20 mouse cellular contexts compared by ENCODE assay signal in genomic region chr16:96109673-96110072, GRCm38 (mm10).
"Had no signal": no experiment of that assay in that cellular context is flagged by ENCODE, and none has a peak within 500 bp of the region (broad histone marks: within the 10 kb centered on the region; RNA-seq: fewer than 3 reads in every experiment).

No protein-coding gene starts in this region.

- H3K4me1 ChIP-seq: limb, embryonic 10.5 days; liver, embryonic 13.5 days; midbrain, embryonic 12.5 days; midbrain, embryonic 15.5 days; neural tube, embryonic 12.5 days; neural tube, embryonic 15.5 days had no signal

- H3K9ac ChIP-seq: limb, embryonic 13.5 days; liver, embryonic 13.5 days; lung, embryonic 14.5 days; midbrain, embryonic 12.5 days; midbrain, embryonic 15.5 days; neural tube, embryonic 12.5 days; neural tube, embryonic 15.5 days had no signal

- H3K9me3 ChIP-seq: limb, embryonic 10.5 days; limb, embryonic 13.5 days; liver, embryonic 13.5 days; midbrain, embryonic 12.5 days; midbrain, embryonic 15.5 days; neural tube, embryonic 12.5 days; neural tube, embryonic 15.5 days had no signal

- DNase-seq: kidney, adult 18-20 months; kidney, adult 9 months; kidney, postnatal 14 days; kidney, postnatal 4 days; liver; liver, embryonic 13.5 days; lung, embryonic 14.5 days; retina, postnatal 1 day; right cerebral cortex, postnatal 25 days; thymus, adult 18-20 months; thymus, postnatal 4 days had no signal

- ATAC-seq: intestine, embryonic 16.5 days; lung, postnatal 0 days; midbrain, embryonic 15.5 days had no signal

- H3K4me3 ChIP-seq: limb, embryonic 10.5 days; limb, embryonic 13.5 days; liver, embryonic 13.5 days; midbrain, embryonic 12.5 days; midbrain, embryonic 15.5 days; neural tube, embryonic 12.5 days; neural tube, embryonic 15.5 days had no signal

- H3K27me3 ChIP-seq: limb, embryonic 13.5 days; liver, embryonic 13.5 days; midbrain, embryonic 12.5 days; midbrain, embryonic 15.5 days; neural tube, embryonic 12.5 days; neural tube, embryonic 15.5 days had no signal

- H3K4me2 ChIP-seq: limb, embryonic 13.5 days; liver, embryonic 13.5 days; lung, embryonic 14.5 days; midbrain, embryonic 12.5 days; midbrain, embryonic 15.5 days; neural tube, embryonic 12.5 days; neural tube, embryonic 15.5 days had no signal

- H3K36me3 ChIP-seq: limb, embryonic 10.5 days; limb, embryonic 13.5 days; liver, embryonic 13.5 days; midbrain, embryonic 12.5 days; midbrain, embryonic 15.5 days; neural tube, embryonic 12.5 days; neural tube, embryonic 15.5 days had no signal

- H3K27ac ChIP-seq: limb, embryonic 10.5 days; limb, embryonic 13.5 days; liver, embryonic 13.5 days; macrophage; midbrain, embryonic 12.5 days; midbrain, embryonic 15.5 days; neural tube, embryonic 12.5 days; neural tube, embryonic 15.5 days had no signal
